Mouse (Mus musculus): ENCODE results near the gene Ptges. TPM values are rescaled to one million over a fixed set of nuclear protein-coding genes. Genes with fewer than 3 reads are reported as not detected.

Gene Ptges
- total RNA-seq (2023), result not detected

DNA sequence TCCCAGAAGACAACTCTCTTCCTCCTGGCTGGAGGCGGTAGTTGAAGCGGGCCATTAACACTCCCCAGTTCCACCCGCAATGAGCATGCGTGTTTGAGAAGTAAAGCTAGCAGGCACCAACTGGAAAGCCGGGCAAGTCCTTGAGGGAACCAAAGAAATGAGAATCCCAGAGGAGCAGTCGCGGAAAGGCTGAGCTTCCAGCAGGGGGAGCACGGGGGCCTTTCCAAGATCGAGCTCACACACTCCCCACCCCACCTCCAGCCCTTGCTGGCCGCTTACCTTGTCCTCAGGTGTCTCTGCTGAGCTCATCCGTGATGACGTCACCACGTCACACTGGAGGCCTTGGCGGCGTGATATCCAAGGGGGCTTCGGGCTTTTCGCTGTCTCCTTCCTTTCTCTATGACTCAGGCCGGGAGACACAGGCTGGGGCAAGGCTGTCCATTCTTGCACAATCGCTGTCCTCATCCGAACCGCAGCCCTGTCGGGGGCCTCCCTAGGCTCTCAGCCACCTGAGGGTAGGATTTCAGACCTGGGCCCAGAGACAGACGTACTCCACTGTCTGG, at the start of gene Ptges:
Gene Ptges, minus strand, starts transcription at position 381 of the 563 bp plus-strand sequence.

DNA sequence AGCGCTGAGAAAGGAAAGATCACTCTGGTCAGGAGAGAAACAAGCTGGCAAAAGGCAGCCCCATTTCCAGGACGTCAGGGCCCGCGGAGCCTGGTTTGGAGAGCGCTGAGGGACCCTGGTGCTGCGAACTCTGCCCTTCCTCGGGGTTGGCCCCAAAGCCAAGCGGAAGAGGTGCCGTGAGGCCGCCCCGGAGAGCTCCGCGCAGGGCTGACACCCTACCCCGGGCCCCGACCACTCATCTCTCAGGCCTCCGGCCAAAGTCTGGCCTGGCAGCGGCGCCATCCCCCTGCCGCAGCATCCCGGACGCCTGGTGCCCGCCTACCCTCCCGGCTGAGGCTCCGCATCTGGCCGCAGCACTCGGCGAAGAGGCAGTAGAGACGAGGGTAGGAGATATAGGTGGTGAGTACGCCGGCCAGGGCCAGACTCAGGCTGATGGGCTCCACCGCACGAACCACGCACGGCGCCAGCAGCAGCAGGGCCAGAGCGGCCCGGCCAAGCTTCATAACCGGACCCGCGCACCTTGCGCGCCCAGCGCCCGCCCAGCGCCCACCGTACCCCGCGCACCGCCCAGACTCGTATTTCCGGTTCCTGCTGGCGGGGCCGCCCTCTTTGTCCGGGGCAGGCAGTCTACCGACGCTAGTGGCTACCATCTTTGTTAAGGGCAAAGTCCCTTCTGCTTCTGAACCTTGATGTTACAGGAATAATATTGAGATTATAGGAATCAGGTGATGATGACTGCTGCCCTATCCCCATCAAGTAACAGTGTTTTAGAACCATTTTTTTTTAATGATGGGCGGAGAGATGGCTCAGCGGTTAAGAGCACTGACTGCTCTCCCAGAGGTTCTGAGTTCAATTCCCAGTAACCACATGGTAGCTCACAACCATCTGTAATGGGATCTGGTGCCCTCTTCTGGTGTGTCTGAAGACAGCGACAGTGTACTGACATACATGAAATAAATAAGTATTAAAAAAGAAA, 38.0 kb upstream of the Ptges start, which contains the start of gene Tor1a:
Gene Tor1a, minus strand, starts transcription at position 582 of the 976 bp plus-strand sequence.

DNA sequence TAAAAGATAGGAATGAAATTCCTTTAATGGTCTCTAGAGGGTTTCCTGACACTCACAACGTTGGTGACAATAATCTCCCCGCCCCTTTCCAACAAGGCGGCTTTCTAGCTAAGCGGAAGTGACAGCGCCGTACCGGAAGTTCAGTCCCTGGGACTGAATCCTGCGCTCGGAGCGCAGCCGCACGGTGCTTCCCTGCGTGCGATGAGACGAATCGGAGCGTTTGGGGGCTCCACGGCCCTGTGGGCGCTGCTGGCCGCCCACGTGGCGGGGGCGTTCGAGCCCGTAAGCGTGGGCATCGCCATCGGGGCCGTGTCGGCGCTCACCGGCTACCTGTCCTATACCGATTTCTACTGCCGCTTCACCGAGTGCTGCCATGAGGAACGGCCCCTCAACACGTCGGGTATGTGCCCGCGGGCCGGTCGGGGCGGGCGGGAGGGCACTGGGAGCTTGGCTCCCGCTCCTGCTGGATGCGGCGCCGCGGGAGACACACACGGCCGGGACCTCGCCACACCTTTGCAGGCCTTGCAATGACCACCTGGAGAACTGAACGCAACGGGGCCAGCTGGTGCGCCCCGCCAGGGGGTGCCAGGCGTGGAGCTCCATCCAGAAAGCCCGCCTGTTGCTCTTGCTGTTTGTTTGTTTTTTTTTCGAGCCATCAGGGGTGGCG, 23.3 kb upstream of the Ptges start, which contains the start of gene Tor1b:
Gene Tor1b, plus strand, starts transcription at position 136 of the 667 bp plus-strand sequence.

Other genes with a start within 250 kb of the Ptges start
- not detected for gene 1700001O22Rik, start 126.2 kb downstream of the Ptges start, total RNA-seq (2023)
- 26.4 TPM for gene Ntmt1, start 122.0 kb downstream of the Ptges start, total RNA-seq (2023)
- 56.9 TPM for gene Asb6, start 99.5 kb downstream of the Ptges start, total RNA-seq (2023)
- gene Prrx2, start 94.9 kb downstream of the Ptges start, total RNA-seq (2023), result 0.91 TPM
- gene Tor1b, start 23.1 kb upstream of the Ptges start, total RNA-seq (2023), result 42.0 TPM
- gene Tor1a, start 38.1 kb upstream of the Ptges start, total RNA-seq (2023), result 40.3 TPM
- 90.7 TPM for gene BC005624, start 52.3 kb upstream of the Ptges start, total RNA-seq (2023)
- 29.1 TPM for gene Usp20, start 52.4 kb upstream of the Ptges start, total RNA-seq (2023)
- gene Fnbp1, start 212.1 kb upstream of the Ptges start, total RNA-seq (2023), result 206 TPM
- gene Gpr107, start 222.5 kb upstream of the Ptges start, total RNA-seq (2023), result 55.5 TPM

All from CD4-positive naive resting alpha-beta T cell, adult 76 days (primary cell).